ENCODE assay signal across 8 mouse cellular contexts in the genomic region with DNA sequence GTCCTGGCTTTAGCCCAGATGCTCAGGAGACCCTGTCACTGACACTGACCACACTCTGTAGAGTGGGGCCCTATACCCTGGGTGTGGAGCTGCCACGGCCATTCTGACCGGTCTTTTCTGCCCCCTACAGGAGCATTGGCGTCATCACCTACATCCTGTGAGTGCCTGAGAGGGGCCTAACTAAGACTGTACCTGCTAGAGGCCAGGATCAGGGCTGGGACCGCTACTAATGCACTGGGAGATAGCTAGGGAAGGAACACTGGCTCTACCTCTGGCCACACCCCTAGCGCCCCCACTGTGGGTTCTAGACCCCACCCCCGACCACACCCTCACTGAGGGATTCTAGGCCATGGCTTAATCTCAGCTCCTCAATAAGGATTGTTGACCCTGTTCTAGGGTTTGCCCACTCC. TPM values are rescaled to one million over a fixed set of nuclear protein-coding genes. Genes with fewer than 3 reads are reported as not detected.
DNase-seq lines count a peak whose midpoint lies in the region; ATAC-seq and TF ChIP-seq lines count a peak whose summit lies in the region.

No protein-coding gene starts in this region.

- no peak for ATAC-seq in hindbrain, embryonic 15.5 days (ENCODE audit: low FRiP score, low read depth)
- ATAC-seq in hindbrain, embryonic 13.5 days (ENCODE audit: low FRiP score), result no peak
- ATAC-seq in liver, embryonic 12.5 days, result no peak

- DNase-seq in embryonic facial prominence, embryonic 10.5 days (ENCODE audit: low spot score), result peak; percentile 25
- no peak for DNase-seq in thymus, adult 2 months
- no peak for DNase-seq in embryo, embryonic 10 days (ENCODE audit: low spot score)
- no peak for DNase-seq in ovary, postnatal 14 days (ENCODE audit: low spot score)

- H3K27ac ChIP-seq in hindbrain, embryonic 15.5 days (replicated peaks), result peak overlapping the region; percentile 99; the same call in 1 of the 2 replicates
- H3K27ac ChIP-seq in hindbrain, embryonic 13.5 days, result no peak overlapping the region
- no peak overlapping the region for H3K27ac ChIP-seq in embryonic facial prominence, embryonic 10.5 days (replicated peaks)
- H3K27ac ChIP-seq in liver, embryonic 12.5 days, result peak overlapping the region; percentile 86; the same call in 1 of the 2 replicates
- H3K27ac ChIP-seq in thymus, adult 2 months (ENCODE audit: control insufficient read depth, insufficient read depth, low read length), result no peak overlapping the region

- H3K27me3 ChIP-seq in hindbrain, embryonic 15.5 days, result peaks cover 14% of the 10 kb centered on the region
- peaks cover 21% of the 10 kb centered on the region for H3K27me3 ChIP-seq in hindbrain, embryonic 13.5 days
- peaks cover 15% of the 10 kb centered on the region for H3K27me3 ChIP-seq in E14TG2a.4 (ENCODE audit: insufficient read depth, low read length)
- H3K27me3 ChIP-seq in embryonic facial prominence, embryonic 10.5 days (replicated peaks; ENCODE audit: low read depth, poor library complexity, severe bottlenecking), result peaks cover 33% of the 10 kb centered on the region
- peaks cover 36% of the 10 kb centered on the region for H3K27me3 ChIP-seq in liver, embryonic 12.5 days (replicated peaks)
- no peaks in the 10 kb centered on the region for H3K27me3 ChIP-seq in thymus, adult 2 months (ENCODE audit: control insufficient read depth, insufficient read depth, low read length)

- 70% methylated on average over 6 of the region's 6 CpGs for WGBS in hindbrain, embryonic 15.5 days
- WGBS in hindbrain, embryonic 13.5 days, result 76% methylated on average over 6 of the region's 6 CpGs
- WGBS in embryonic facial prominence, embryonic 10.5 days, result 75% methylated on average over 6 of the region's 6 CpGs
- WGBS in liver, embryonic 12.5 days (ENCODE audit: insufficient replicate concordance), result 42% methylated on average over 6 of the region's 6 CpGs
- WGBS in thymus, adult 2 months, result 73% methylated on average over 6 of the region's 6 CpGs

- peaks cover 17% of the 10 kb centered on the region for H3K36me3 ChIP-seq in hindbrain, embryonic 15.5 days
- peaks cover 49% of the 10 kb centered on the region for H3K36me3 ChIP-seq in hindbrain, embryonic 13.5 days
- peaks cover 42% of the 10 kb centered on the region for H3K36me3 ChIP-seq in E14TG2a.4 (ENCODE audit: insufficient read depth, low read length)
- peaks cover 47% of the 10 kb centered on the region for H3K36me3 ChIP-seq in embryonic facial prominence, embryonic 10.5 days (replicated peaks)
- H3K36me3 ChIP-seq in liver, embryonic 12.5 days, result peaks cover 46% of the 10 kb centered on the region
- H3K36me3 ChIP-seq in thymus, adult 2 months (ENCODE audit: control insufficient read depth, insufficient read depth, low read length), result no peaks in the 10 kb centered on the region

- peaks cover 30% of the 10 kb centered on the region for H3K4me1 ChIP-seq in hindbrain, embryonic 15.5 days (replicated peaks)
- peaks cover 28% of the 10 kb centered on the region for H3K4me1 ChIP-seq in hindbrain, embryonic 13.5 days (replicated peaks)
- H3K4me1 ChIP-seq in E14TG2a.4 (replicated peaks; ENCODE audit: low read depth, low read length), result peaks cover 72% of the 10 kb centered on the region
- peaks cover 39% of the 10 kb centered on the region for H3K4me1 ChIP-seq in embryonic facial prominence, embryonic 10.5 days
- H3K4me1 ChIP-seq in liver, embryonic 12.5 days, result peaks cover 54% of the 10 kb centered on the region
- peaks cover 31% of the 10 kb centered on the region for H3K4me1 ChIP-seq in thymus, adult 2 months (replicated peaks; ENCODE audit: control insufficient read depth, insufficient read depth, low read length)

- H3K4me3 ChIP-seq in hindbrain, embryonic 15.5 days, result no peak overlapping the region
- H3K4me3 ChIP-seq in hindbrain, embryonic 13.5 days, result no peak overlapping the region
- H3K4me3 ChIP-seq in E14TG2a.4 (replicated peaks; ENCODE audit: low read length), result peak overlapping the region; percentile 80
- H3K4me3 ChIP-seq in embryonic facial prominence, embryonic 10.5 days, result peak overlapping the region; percentile 75; the same call in 1 of the 2 replicates
- H3K4me3 ChIP-seq in liver, embryonic 12.5 days, result 0 out of 2 replicates have a peak overlapping the region, but pooled peaks have one; percentile 5
- H3K4me3 ChIP-seq in thymus, adult 2 months (ENCODE audit: control insufficient read depth, insufficient read depth, low read length), result no peak overlapping the region

- no peak overlapping the region for H3K4me2 ChIP-seq in hindbrain, embryonic 15.5 days
- H3K4me2 ChIP-seq in hindbrain, embryonic 13.5 days, result no peak overlapping the region
- H3K4me2 ChIP-seq in liver, embryonic 12.5 days, result no peak overlapping the region

- TF ChIP-seq CTCF in E14TG2a.4 (conservative IDR thresholded peaks at IDR 0.05; ENCODE audit: low read length), result no peak; the same call in 1 of the 2 replicates
- no peak for TF ChIP-seq CTCF in thymus, adult 2 months (IDR thresholded peaks at IDR 0.05; ENCODE audit: borderline replicate concordance, control insufficient read depth, extremely low read depth, insufficient read depth, low read length, poor library complexity)

- no peak for TF ChIP-seq POLR2A in thymus, adult 2 months (IDR thresholded peaks at IDR 0.05; ENCODE audit: control insufficient read depth, extremely low read depth, insufficient read depth, low read length, poor library complexity)

- no peak overlapping the region for H3K9ac ChIP-seq in hindbrain, embryonic 15.5 days
- no peak overlapping the region for H3K9ac ChIP-seq in hindbrain, embryonic 13.5 days
- H3K9ac ChIP-seq in liver, embryonic 12.5 days, result no peak overlapping the region

- no peaks in the 10 kb centered on the region for H3K9me3 ChIP-seq in hindbrain, embryonic 15.5 days
- no peaks in the 10 kb centered on the region for H3K9me3 ChIP-seq in hindbrain, embryonic 13.5 days
- no peaks in the 10 kb centered on the region for H3K9me3 ChIP-seq in E14TG2a.4 (ENCODE audit: low read length)
- no peaks in the 10 kb centered on the region for H3K9me3 ChIP-seq in embryonic facial prominence, embryonic 10.5 days
- H3K9me3 ChIP-seq in liver, embryonic 12.5 days (replicated peaks), result no peaks in the 10 kb centered on the region

RNA-seq across cellular contexts. Expression of gene 4930442H23Rik, which starts 7.3 kb away (rescaled TPM):
- polyA plus RNA-seq in hindbrain, embryonic 15.5 days (2015; fragmentation: Nextera tagmentation; extraction: Ambion mirVana), result 0.13 and 0.31 TPM in 2 replicates
- 0.13 and 0.26 TPM in 2 replicates for polyA plus RNA-seq in hindbrain, embryonic 13.5 days (2015; fragmentation: Nextera tagmentation; extraction: Ambion mirVana)
- not detected in 2 replicates for polyA plus RNA-seq in embryonic facial prominence, embryonic 10.5 days (2016; fragmentation: Nextera tagmentation; extraction: Ambion mirVana)
- not detected in 2 replicates for polyA plus RNA-seq in liver, embryonic 12.5 days (2016; fragmentation: Nextera tagmentation; extraction: Ambion mirVana)
- not detected in 2 replicates for polyA plus RNA-seq in thymus, adult 2 months (2012; rRNA removed)

RNA-seq across cellular contexts. Expression of gene Dapk3, which starts 8.1 kb away (rescaled TPM):
- 69.7 and 70.1 TPM in 2 replicates for polyA plus RNA-seq in hindbrain, embryonic 15.5 days (2015; fragmentation: Nextera tagmentation; extraction: Ambion mirVana)
- polyA plus RNA-seq in hindbrain, embryonic 13.5 days (2015; fragmentation: Nextera tagmentation; extraction: Ambion mirVana), result 59.1 and 61.7 TPM in 2 replicates
- 51.5 and 53.2 TPM in 2 replicates for polyA plus RNA-seq in embryonic facial prominence, embryonic 10.5 days (2016; fragmentation: Nextera tagmentation; extraction: Ambion mirVana)
- 41.7 TPM in 2 replicates for polyA plus RNA-seq in liver, embryonic 12.5 days (2016; fragmentation: Nextera tagmentation; extraction: Ambion mirVana)
- 95.9 and 103 TPM in 2 replicates for polyA plus RNA-seq in thymus, adult 2 months (2012; rRNA removed)

RNA-seq across cellular contexts. Expression of gene Nmrk2, which starts 10.9 kb away (rescaled TPM):
- 0.10 TPM in 1 of 2 replicates, not detected in the other for polyA plus RNA-seq in hindbrain, embryonic 15.5 days (2015; fragmentation: Nextera tagmentation; extraction: Ambion mirVana)
- polyA plus RNA-seq in hindbrain, embryonic 13.5 days (2015; fragmentation: Nextera tagmentation; extraction: Ambion mirVana), result 0.09 and 0.10 TPM in 2 replicates
- polyA plus RNA-seq in embryonic facial prominence, embryonic 10.5 days (2016; fragmentation: Nextera tagmentation; extraction: Ambion mirVana), result not detected in 2 replicates
- polyA plus RNA-seq in liver, embryonic 12.5 days (2016; fragmentation: Nextera tagmentation; extraction: Ambion mirVana), result not detected in 2 replicates
- 0.12 TPM in 1 of 2 replicates, not detected in the other for polyA plus RNA-seq in thymus, adult 2 months (2012; rRNA removed)

RNA-seq across cellular contexts. Expression of gene Eef2, which starts 14.5 kb away (rescaled TPM):
- polyA plus RNA-seq in hindbrain, embryonic 15.5 days (2015; fragmentation: Nextera tagmentation; extraction: Ambion mirVana), result 532 and 536 TPM in 2 replicates
- polyA plus RNA-seq in hindbrain, embryonic 13.5 days (2015; fragmentation: Nextera tagmentation; extraction: Ambion mirVana), result 561 and 576 TPM in 2 replicates
- polyA plus RNA-seq in embryonic facial prominence, embryonic 10.5 days (2016; fragmentation: Nextera tagmentation; extraction: Ambion mirVana), result 564 and 572 TPM in 2 replicates
- 440 and 450 TPM in 2 replicates for polyA plus RNA-seq in liver, embryonic 12.5 days (2016; fragmentation: Nextera tagmentation; extraction: Ambion mirVana)
- 2,100 and 2,369 TPM in 2 replicates for polyA plus RNA-seq in thymus, adult 2 months (2012; rRNA removed)

RNA-seq across cellular contexts. Expression of gene Pias4, which starts 23.2 kb away (rescaled TPM):
- 52.2 and 61.2 TPM in 2 replicates for polyA plus RNA-seq in hindbrain, embryonic 15.5 days (2015; fragmentation: Nextera tagmentation; extraction: Ambion mirVana)
- 58.4 and 62.3 TPM in 2 replicates for polyA plus RNA-seq in hindbrain, embryonic 13.5 days (2015; fragmentation: Nextera tagmentation; extraction: Ambion mirVana)
- polyA plus RNA-seq in embryonic facial prominence, embryonic 10.5 days (2016; fragmentation: Nextera tagmentation; extraction: Ambion mirVana), result 62.2 and 66.3 TPM in 2 replicates
- polyA plus RNA-seq in liver, embryonic 12.5 days (2016; fragmentation: Nextera tagmentation; extraction: Ambion mirVana), result 28.9 and 29.7 TPM in 2 replicates
- 67.6 and 72.9 TPM in 2 replicates for polyA plus RNA-seq in thymus, adult 2 months (2012; rRNA removed)

Comparison
In these comparisons a context has a peak if more than half of its experiments do, and no peak if none do; other contexts are left out.
1. H3K27ac ChIP-seq: peak in hindbrain, embryonic 15.5 days (single experiment) and liver, embryonic 12.5 days (single experiment); none in hindbrain, embryonic 13.5 days (single experiment), embryonic facial prominence, embryonic 10.5 days (single experiment) and thymus, adult 2 months (single experiment).
2. H3K4me3 ChIP-seq: peak in E14TG2a.4 (single experiment), embryonic facial prominence, embryonic 10.5 days (single experiment) and liver, embryonic 12.5 days (single experiment); none in hindbrain, embryonic 15.5 days (single experiment), hindbrain, embryonic 13.5 days (single experiment) and thymus, adult 2 months (single experiment).